Mouse (Mus musculus) liver, embryonic 11.5 days (tissue): ENCODE measurements at regions not wholly inside any gene's neighbourhood (a gene's known extent, or its start where the extent isn't known, plus 50 kb on each side); places are given as distances from the start of the nearest gene placed in this dataset.

ENCODE experiments used
- ATAC-seq: fragments of 200-750 bp; cut with Nextera tagmentation; replicated peaks from 2 replicates; pipeline ENCODE4 v1.8.0; 2017; ENCODE audit warnings: moderate number of reproducible peaks, mild to moderate bottlenecking, moderate TSS enrichment, moderate library complexity; ENCODE audit not compliant: low FRiP score
- DNase-seq: peaks from one replicate; pipeline ENCODE4 v3.0.0-alpha.2; 2017; ENCODE audit warnings: low spot score
- H3K27ac ChIP-seq: fragments of 300-500 bp; sonication (generic); 2 replicates; pipeline ENCODE4 v1.5.1; 2014; ENCODE audit warnings: mild to moderate bottlenecking, low read depth, low read length, control low read depth
- H3K27me3 ChIP-seq: fragments of 300-500 bp; sonication (generic); replicated peaks from 2 replicates; pipeline ENCODE4 v1.6.1; 2014; ENCODE audit warnings: low read length, mixed read lengths; ENCODE audit not compliant: control insufficient read depth, insufficient read depth
- H3K36me3 ChIP-seq: fragments of 300-500 bp; sonication (generic); 2 replicates; pipeline ENCODE4 v1.6.1; 2014; ENCODE audit warnings: mild to moderate bottlenecking, low read length, moderate library complexity, mixed read lengths; ENCODE audit not compliant: control insufficient read depth, insufficient read depth
- H3K4me1 ChIP-seq: fragments of 300-500 bp; sonication (generic); replicated peaks from 2 replicates; pipeline ENCODE4 v1.6.1; 2014; ENCODE audit warnings: low read length, mixed read lengths; ENCODE audit not compliant: control insufficient read depth, insufficient read depth
- H3K4me2 ChIP-seq: fragments of 300-500 bp; sonication (generic); 2 replicates; pipeline ENCODE4 v1.6.1; 2014; ENCODE audit warnings: mild to moderate bottlenecking, control low read depth, moderate library complexity
- H3K4me3 ChIP-seq: fragments of 300-500 bp; sonication (generic); 2 replicates; pipeline ENCODE4 v1.5.1; 2014; ENCODE audit warnings: low read depth, low read length, control low read depth
- H3K9ac ChIP-seq: fragments of 300-500 bp; sonication (generic); 2 replicates; pipeline ENCODE4 v1.6.1; 2014; ENCODE audit warnings: low read depth, low read length, control low read depth
- H3K9me3 ChIP-seq: fragments of 300-500 bp; sonication (generic); 2 replicates; pipeline ENCODE4 v1.6.1; 2016; ENCODE audit warnings: low read length, inconsistent platforms, mixed read lengths; ENCODE audit not compliant: control insufficient read depth
- WGBS: fragments of 180-500 bp; shearing (Covaris S2); extraction: QIAGEN DNeasy Blood & Tissue Kit; methylation state at CpG from one replicate; pipeline ENCODE4 v1.1.7; 2014; 5-methylcytosine and 5-hydroxymethylcytosine counted together

- DNase-seq (no peak), ATAC-seq (no peak)
- H3K27ac ChIP-seq: no peak overlapping the region
- H3K9ac ChIP-seq: no peak overlapping the region
- WGBS: 75% methylated on average over 2 of the region's 2 CpGs
- H3K27me3 ChIP-seq: no peaks in the 10 kb centered on the region
- no peak overlapping the region for H3K4me2 ChIP-seq
- H3K9me3 ChIP-seq: no peaks in the 10 kb centered on the region
- H3K4me1 ChIP-seq: no peaks in the 10 kb centered on the region
- H3K36me3 ChIP-seq: no peaks in the 10 kb centered on the region
- H3K4me3 ChIP-seq: no peak overlapping the region
These were observed 227.3 kb upstream of the Jag1 start for GRCm38 (mm10) chr2:137343736-137344135.

- Histone ChIP-seq H3K27me3 (no peaks in the 10 kb centered on the region), H3K4me1 (no peaks in the 10 kb centered on the region), H3K9me3 (no peaks in the 10 kb centered on the region), H3K9ac (no peak overlapping the region), H3K27ac (no peak overlapping the region), H3K36me3 (no peaks in the 10 kb centered on the region), H3K4me3 (no peak overlapping the region), H3K4me2 (no peak overlapping the region)
- no peak for DNase-seq
- 89% methylated on average over 8 of the region's 8 CpGs for WGBS
- no peak for ATAC-seq
These were observed 213.6 kb upstream of the Jag1 start for GRCm38 (mm10) chr2:137329995-137330394.

GRCm38 (mm10) chr2:137323445-137323844 is 207.0 kb upstream of the Jag1 start:
- ATAC-seq: no peak
- 60% methylated on average over 5 of the region's 5 CpGs for WGBS
- no peaks in the 10 kb centered on the region for H3K27me3 ChIP-seq
- H3K36me3 ChIP-seq: no peaks in the 10 kb centered on the region
- H3K27ac ChIP-seq: no peak overlapping the region
- no peak overlapping the region for H3K9ac ChIP-seq
- H3K4me3 ChIP-seq: no peak overlapping the region
- no peak for DNase-seq
- no peak overlapping the region for H3K4me2 ChIP-seq
- no peaks in the 10 kb centered on the region for H3K9me3 ChIP-seq
- no peaks in the 10 kb centered on the region for H3K4me1 ChIP-seq

- no peaks in the 10 kb centered on the region for H3K27me3 ChIP-seq
- H3K36me3 ChIP-seq: no peaks in the 10 kb centered on the region
- H3K4me3 ChIP-seq: no peak overlapping the region
- H3K4me1 ChIP-seq: no peaks in the 10 kb centered on the region
- no peak for DNase-seq
- no peak overlapping the region for H3K27ac ChIP-seq
- no peak overlapping the region for H3K9ac ChIP-seq
- ATAC-seq: no peak
- WGBS: 82% methylated on average over 4 of the region's 4 CpGs
- H3K4me2 ChIP-seq: no peak overlapping the region
- no peaks in the 10 kb centered on the region for H3K9me3 ChIP-seq
These were observed 194.1 kb upstream of the Jag1 start for GRCm38 (mm10) chr2:137310511-137310910.

GRCm38 (mm10) chr2:137308116-137308515 is 191.7 kb upstream of the Jag1 start:
- Histone ChIP-seq H3K27ac (no peak overlapping the region), H3K9ac (no peak overlapping the region), H3K4me3 (no peak overlapping the region), H3K4me1 (no peaks in the 10 kb centered on the region), H3K9me3 (no peaks in the 10 kb centered on the region), H3K27me3 (no peaks in the 10 kb centered on the region), H3K36me3 (no peaks in the 10 kb centered on the region), H3K4me2 (no peak overlapping the region)
- DNase-seq: no peak
- ATAC-seq: no peak
- 73% methylated on average over 9 of the region's 9 CpGs for WGBS

- H3K4me1 ChIP-seq: no peaks in the 10 kb centered on the region
- no peak overlapping the region for H3K4me3 ChIP-seq
- H3K9ac ChIP-seq: no peak overlapping the region
- H3K36me3 ChIP-seq: no peaks in the 10 kb centered on the region
- H3K9me3 ChIP-seq: no peaks in the 10 kb centered on the region
- 68% methylated on average over 4 of the region's 4 CpGs for WGBS
- no peaks in the 10 kb centered on the region for H3K27me3 ChIP-seq
- DNase-seq (no peak), ATAC-seq (no peak)
- H3K27ac ChIP-seq: no peak overlapping the region
- H3K4me2 ChIP-seq: no peak overlapping the region
These were observed 185.2 kb upstream of the Jag1 start for GRCm38 (mm10) chr2:137301474-137302267.

GRCm38 (mm10) chr2:137289231-137289630 is 172.8 kb upstream of the Jag1 start:
- 79% methylated on average over 3 of the region's 3 CpGs for WGBS
- ATAC-seq (no peak), DNase-seq (no peak)

GRCm38 (mm10) chr2:137271575-137272180 is 155.2 kb upstream of the Jag1 start:
- no peak overlapping the region for H3K4me3 ChIP-seq
- H3K27ac ChIP-seq: no peak overlapping the region
- WGBS: 70% methylated on average over 5 of the region's 5 CpGs
- no peaks in the 10 kb centered on the region for H3K36me3 ChIP-seq
- no peak; the same call in 1 of the 2 replicates for ATAC-seq
- DNase-seq: no peak
- no peaks in the 10 kb centered on the region for H3K9me3 ChIP-seq
- no peak overlapping the region for H3K9ac ChIP-seq
- H3K4me1 ChIP-seq: no peaks in the 10 kb centered on the region
- no peak overlapping the region for H3K4me2 ChIP-seq
- H3K27me3 ChIP-seq: no peaks in the 10 kb centered on the region

More at GRCm38 (mm10) chr2:137289231-137289630, 172.8 kb upstream of the Jag1 start:
- H3K9me3 ChIP-seq: no peaks in the 10 kb centered on the region
- no peak overlapping the region for H3K27ac ChIP-seq
- no peaks in the 10 kb centered on the region for H3K4me1 ChIP-seq
- no peak overlapping the region for H3K4me2 ChIP-seq
- H3K27me3 ChIP-seq: no peaks in the 10 kb centered on the region
- H3K4me3 ChIP-seq: no peak overlapping the region
- no peak overlapping the region for H3K9ac ChIP-seq
- no peaks in the 10 kb centered on the region for H3K36me3 ChIP-seq

GRCm38 (mm10) chr2:137262911-137263310 is 146.5 kb upstream of the Jag1 start:
- H3K4me3 ChIP-seq: no peak overlapping the region
- ATAC-seq (no peak), DNase-seq (no peak)
- no peaks in the 10 kb centered on the region for H3K9me3 ChIP-seq
- no peaks in the 10 kb centered on the region for H3K36me3 ChIP-seq
- H3K4me1 ChIP-seq: no peaks in the 10 kb centered on the region
- H3K27me3 ChIP-seq: no peaks in the 10 kb centered on the region
- no peak overlapping the region for H3K27ac ChIP-seq
- no peak overlapping the region for H3K4me2 ChIP-seq
- WGBS: 68% methylated on average over 2 of the region's 2 CpGs
- no peak overlapping the region for H3K9ac ChIP-seq
